In genomic region chr2:93521571-93521970, GRCm38 (mm10) we compare ENCODE assay signal across 13 mouse cellular contexts. TPM values are rescaled to one million over a fixed set of nuclear protein-coding genes. Genes with fewer than 3 reads are reported as not detected.
A peak's percentile ranks its signal among the peaks of the same experiment; 100 is the strongest.
DNase-seq lines count a peak whose midpoint lies in the region; ATAC-seq lines count a peak whose summit lies in the region.
"Had no signal": no experiment of that assay in that cellular context is flagged by ENCODE, and none has a peak within 500 bp of the region (broad histone marks: within the 10 kb centered on the region; RNA-seq: fewer than 3 reads in every experiment).

No protein-coding gene starts in this region.

- DNase-seq in forebrain, embryonic 10.5 days (ENCODE audit: extremely low spot score, low spot score), result no peak
- DNase-seq in midbrain, embryonic 10.5 days (ENCODE audit: low spot score), result no peak
- no peak for DNase-seq in midbrain, embryonic 14.5 days
- no peak for DNase-seq in spleen, postnatal 10 days (ENCODE audit: low spot score in 2 of 2)
- DNase-seq in kidney, adult 8-10 months, result no peak
- no peak for DNase-seq in liver, embryonic 11.5 days (ENCODE audit: low spot score)
- DNase-seq: adrenal gland, adult 2 months; kidney, adult 9 months; lung, adult 18-20 months; right cerebral cortex, postnatal 25 days had no signal

- H3K4me3 ChIP-seq in forebrain, embryonic 16.5 days (replicated peaks; ENCODE audit: low read length), result no peak overlapping the region
- no peak overlapping the region for H3K4me3 ChIP-seq in forebrain, embryonic 10.5 days
- H3K4me3 ChIP-seq in midbrain, embryonic 12.5 days, result no peak overlapping the region
- H3K4me3 ChIP-seq in midbrain, embryonic 10.5 days, result no peak overlapping the region
- no peak overlapping the region for H3K4me3 ChIP-seq in midbrain, embryonic 14.5 days (replicated peaks; ENCODE audit: low read depth, low read length)
- H3K4me3 ChIP-seq in liver, embryonic 11.5 days (ENCODE audit: low read depth, low read length), result no peak overlapping the region

- H3K4me2 ChIP-seq in forebrain, embryonic 16.5 days (ENCODE audit: low read length), result no peak overlapping the region
- peak overlapping the region; percentile 25 for H3K4me2 ChIP-seq in midbrain, embryonic 12.5 days (replicated peaks)
- H3K4me2 ChIP-seq in midbrain, embryonic 14.5 days (ENCODE audit: low read length), result peak overlapping the region; percentile 17; the same call in 1 of the 2 replicates
- H3K4me2 ChIP-seq in liver, embryonic 11.5 days, result no peak overlapping the region

- no peaks in the 10 kb centered on the region for H3K27me3 ChIP-seq in forebrain, embryonic 16.5 days (replicated peaks; ENCODE audit: control insufficient read depth, insufficient read depth, low read length)
- no peaks in the 10 kb centered on the region for H3K27me3 ChIP-seq in forebrain, embryonic 10.5 days (ENCODE audit: poor library complexity, severe bottlenecking)
- no peaks in the 10 kb centered on the region for H3K27me3 ChIP-seq in midbrain, embryonic 12.5 days
- H3K27me3 ChIP-seq in midbrain, embryonic 10.5 days (ENCODE audit: low read depth, poor library complexity, severe bottlenecking), result no peaks in the 10 kb centered on the region; the same call in 1 of the 2 replicates
- H3K27me3 ChIP-seq in midbrain, embryonic 14.5 days (ENCODE audit: control insufficient read depth, insufficient read depth, low read length), result no peaks in the 10 kb centered on the region
- H3K27me3 ChIP-seq in liver, embryonic 11.5 days (replicated peaks; ENCODE audit: control insufficient read depth, insufficient read depth, low read length), result peaks cover 3% of the 10 kb centered on the region; the same call in 1 of the 2 replicates

- H3K9ac ChIP-seq in forebrain, embryonic 16.5 days (replicated peaks; ENCODE audit: low read depth, low read length), result no peak overlapping the region
- H3K9ac ChIP-seq in midbrain, embryonic 12.5 days (replicated peaks), result no peak overlapping the region
- H3K9ac ChIP-seq in midbrain, embryonic 14.5 days (replicated peaks; ENCODE audit: low read length), result no peak overlapping the region
- no peak overlapping the region for H3K9ac ChIP-seq in liver, embryonic 11.5 days (ENCODE audit: low read depth, low read length)

- ATAC-seq in forebrain, embryonic 16.5 days, result 0 out of 2 replicates have a peak, but pooled peaks have one; percentile 8
- no peak; the same call in 1 of the 2 replicates for ATAC-seq in midbrain, embryonic 12.5 days (ENCODE audit: low FRiP score, low read depth)
- peak; percentile 35; the same call in 1 of the 2 replicates for ATAC-seq in midbrain, embryonic 14.5 days (ENCODE audit: low FRiP score, low TSS enrichment)
- ATAC-seq in liver, embryonic 11.5 days (replicated peaks; ENCODE audit: low FRiP score), result no peak

- 0 out of 2 replicates have a peak overlapping the region, but pooled peaks have one; percentile 48 for H3K27ac ChIP-seq in forebrain, embryonic 16.5 days (ENCODE audit: low read length)
- no peak overlapping the region for H3K27ac ChIP-seq in forebrain, embryonic 10.5 days
- no peak overlapping the region for H3K27ac ChIP-seq in midbrain, embryonic 12.5 days (replicated peaks)
- no peak overlapping the region for H3K27ac ChIP-seq in midbrain, embryonic 10.5 days (replicated peaks)
- 0 out of 2 replicates have a peak overlapping the region, but pooled peaks have one; percentile 14 for H3K27ac ChIP-seq in midbrain, embryonic 14.5 days (replicated peaks; ENCODE audit: low read depth, low read length)
- no peak overlapping the region for H3K27ac ChIP-seq in liver, embryonic 11.5 days (ENCODE audit: low read depth, low read length)

- peaks cover 16% of the 10 kb centered on the region for H3K4me1 ChIP-seq in forebrain, embryonic 16.5 days (replicated peaks; ENCODE audit: control insufficient read depth, insufficient read depth, low read length)
- H3K4me1 ChIP-seq in forebrain, embryonic 10.5 days, result peaks cover 16% of the 10 kb centered on the region
- H3K4me1 ChIP-seq in midbrain, embryonic 12.5 days, result peaks cover 10% of the 10 kb centered on the region; the same call in 1 of the 2 replicates
- peaks cover 10% of the 10 kb centered on the region for H3K4me1 ChIP-seq in midbrain, embryonic 10.5 days
- peaks cover 13% of the 10 kb centered on the region for H3K4me1 ChIP-seq in midbrain, embryonic 14.5 days (ENCODE audit: control insufficient read depth, insufficient read depth, low read length)
- no peaks in the 10 kb centered on the region for H3K4me1 ChIP-seq in liver, embryonic 11.5 days (replicated peaks; ENCODE audit: control insufficient read depth, insufficient read depth, low read length)

- WGBS in forebrain, embryonic 16.5 days, result 69% methylated on average over 6 of the region's 6 CpGs
- 85% methylated on average over 6 of the region's 6 CpGs for WGBS in forebrain, embryonic 10.5 days
- 78% methylated on average over 6 of the region's 6 CpGs for WGBS in midbrain, embryonic 12.5 days
- WGBS in midbrain, embryonic 10.5 days, result 89% methylated on average over 6 of the region's 6 CpGs
- WGBS in midbrain, embryonic 14.5 days, result 59% methylated on average over 6 of the region's 6 CpGs
- 73% methylated on average over 6 of the region's 6 CpGs for WGBS in liver, embryonic 11.5 days

- no peaks in the 10 kb centered on the region for H3K9me3 ChIP-seq in forebrain, embryonic 16.5 days (ENCODE audit: control insufficient read depth, low read length)
- H3K9me3 ChIP-seq in forebrain, embryonic 10.5 days, result no peaks in the 10 kb centered on the region
- no peaks in the 10 kb centered on the region for H3K9me3 ChIP-seq in midbrain, embryonic 12.5 days
- H3K9me3 ChIP-seq in midbrain, embryonic 10.5 days (replicated peaks), result no peaks in the 10 kb centered on the region
- H3K9me3 ChIP-seq in midbrain, embryonic 14.5 days (ENCODE audit: control insufficient read depth, low read length), result no peaks in the 10 kb centered on the region
- H3K9me3 ChIP-seq in liver, embryonic 11.5 days (ENCODE audit: control insufficient read depth, low read length), result no peaks in the 10 kb centered on the region

- H3K36me3 ChIP-seq in forebrain, embryonic 16.5 days (ENCODE audit: control insufficient read depth, insufficient read depth), result no peaks in the 10 kb centered on the region
- H3K36me3 ChIP-seq in forebrain, embryonic 10.5 days (replicated peaks), result no peaks in the 10 kb centered on the region
- no peaks in the 10 kb centered on the region for H3K36me3 ChIP-seq in midbrain, embryonic 12.5 days
- no peaks in the 10 kb centered on the region for H3K36me3 ChIP-seq in midbrain, embryonic 10.5 days
- H3K36me3 ChIP-seq in midbrain, embryonic 14.5 days (ENCODE audit: control insufficient read depth, insufficient read depth, low read length), result no peaks in the 10 kb centered on the region
- no peaks in the 10 kb centered on the region for H3K36me3 ChIP-seq in liver, embryonic 11.5 days (ENCODE audit: control insufficient read depth, insufficient read depth, low read length)

RNA-seq across cellular contexts. Expression of gene Gm10803, which starts 38.8 kb away (rescaled TPM):
- not detected in 2 replicates for polyA plus RNA-seq in forebrain, embryonic 16.5 days (2015; fragmentation: Nextera tagmentation; extraction: Ambion mirVana)
- polyA plus RNA-seq in forebrain, embryonic 10.5 days (2016; fragmentation: Nextera tagmentation; extraction: Ambion mirVana), result not detected in 2 replicates
- not detected in 2 replicates for polyA plus RNA-seq in midbrain, embryonic 12.5 days (2016; fragmentation: Nextera tagmentation; extraction: Ambion mirVana)
- polyA plus RNA-seq in midbrain, embryonic 10.5 days (2016; fragmentation: Nextera tagmentation; extraction: Ambion mirVana), result not detected in 2 replicates
- polyA plus RNA-seq in midbrain, embryonic 14.5 days (2014; fragmentation: Nextera tagmentation; extraction: Ambion mirVana), result not detected in 2 replicates
- polyA plus RNA-seq in liver, embryonic 11.5 days (2014; fragmentation: Nextera tagmentation; extraction: Ambion mirVana), result not detected in 2 replicates
- polyA plus RNA-seq: adrenal gland, adult 2 months; stomach, embryonic 14.5 days had no signal

RNA-seq across cellular contexts. Expression of gene Cd82, which starts 58.6 kb away (rescaled TPM):
- polyA plus RNA-seq in forebrain, embryonic 16.5 days (2015; fragmentation: Nextera tagmentation; extraction: Ambion mirVana), result 18.3 and 22.1 TPM in 2 replicates
- 5.0 and 5.3 TPM in 2 replicates for polyA plus RNA-seq in forebrain, embryonic 10.5 days (2016; fragmentation: Nextera tagmentation; extraction: Ambion mirVana)
- 8.5 and 8.8 TPM in 2 replicates for polyA plus RNA-seq in midbrain, embryonic 12.5 days (2016; fragmentation: Nextera tagmentation; extraction: Ambion mirVana)
- polyA plus RNA-seq in midbrain, embryonic 10.5 days (2016; fragmentation: Nextera tagmentation; extraction: Ambion mirVana), result 5.1 and 5.9 TPM in 2 replicates
- 12.6 and 14.1 TPM in 2 replicates for polyA plus RNA-seq in midbrain, embryonic 14.5 days (2014; fragmentation: Nextera tagmentation; extraction: Ambion mirVana)
- 16.5 and 16.9 TPM in 2 replicates for polyA plus RNA-seq in liver, embryonic 11.5 days (2014; fragmentation: Nextera tagmentation; extraction: Ambion mirVana)

Comparison
In these comparisons a context has a peak if more than half of its experiments do, and no peak if none do; other contexts are left out.
1. ATAC-seq: peak in forebrain, embryonic 16.5 days (single experiment) and midbrain, embryonic 14.5 days (single experiment); none in midbrain, embryonic 12.5 days (single experiment) and liver, embryonic 11.5 days (single experiment).
2. H3K27ac ChIP-seq: peak in forebrain, embryonic 16.5 days (single experiment) and midbrain, embryonic 14.5 days (single experiment); none in forebrain, embryonic 10.5 days (single experiment), midbrain, embryonic 12.5 days (single experiment), midbrain, embryonic 10.5 days (single experiment) and liver, embryonic 11.5 days (single experiment).
3. H3K4me2 ChIP-seq: peak in midbrain, embryonic 12.5 days (single experiment) and midbrain, embryonic 14.5 days (single experiment); none in forebrain, embryonic 16.5 days (single experiment) and liver, embryonic 11.5 days (single experiment).